Mouse (Mus musculus) heart, embryonic 14.5 days (tissue): Measurements from ENCODE around the gene Mcu. TPM values are rescaled to one million over a fixed set of nuclear protein-coding genes. Genes with fewer than 3 reads are reported as not detected.

Experiments
- ATAC-seq: fragments of 200-750 bp; cut with Nextera tagmentation; 2 replicates; pipeline ENCODE4 v1.8.0; 2017; ENCODE audit warnings: low read depth, moderate TSS enrichment; ENCODE audit not compliant: insufficient number of reproducible peaks, insufficient read depth, low FRiP score
- H3K27ac ChIP-seq, 2 experiments: fragments of 200-500 bp in 1 of 2; fragments of 300-500 bp in 1 of 2; sonication (generic) in 1 of 2; replicated peaks in 1 of 2; 2 replicates each; pipeline ENCODE4 v1.5.1; 2012 to 2014; ENCODE audit warnings: low read depth in 2 of 2, low read length in 2 of 2, control low read depth in 1 of 2, mild to moderate bottlenecking in 1 of 2, mixed read lengths in 1 of 2; ENCODE audit not compliant: control insufficient read depth in 1 of 2, insufficient read depth in 1 of 2
- H3K27me3 ChIP-seq: fragments of 300-500 bp; sonication (generic); 2 replicates; pipeline ENCODE4 v1.6.1; 2014; ENCODE audit warnings: mild to moderate bottlenecking, low read length, control low read depth; ENCODE audit not compliant: control insufficient read depth, insufficient read depth
- H3K36me3 ChIP-seq: fragments of 300-500 bp; sonication (generic); 2 replicates; pipeline ENCODE4 v1.6.1; 2014; ENCODE audit warnings: mild to moderate bottlenecking, control low read depth, low read length, mixed read lengths; ENCODE audit not compliant: control insufficient read depth, insufficient read depth
- H3K4me1 ChIP-seq, 2 experiments: fragments of 200-500 bp in 1 of 2; fragments of 300-500 bp in 1 of 2; sonication (generic) in 1 of 2; 2 replicates each; pipeline ENCODE4 v1.6.1; 2012 to 2014; ENCODE audit warnings: low read length in 2 of 2, control low read depth in 1 of 2, mixed read lengths in 1 of 2; ENCODE audit not compliant: control insufficient read depth in 2 of 2, insufficient read depth in 2 of 2
- H3K4me2 ChIP-seq: fragments of 300-500 bp; sonication (generic); 2 replicates; pipeline ENCODE4 v1.6.1; 2014; ENCODE audit warnings: mild to moderate bottlenecking, low read length
- H3K4me3 ChIP-seq, 2 experiments: fragments of 200-500 bp in 1 of 2; fragments of 300-500 bp in 1 of 2; sonication (generic) in 1 of 2; 2 replicates each; pipeline ENCODE4 v1.5.1; 2012 to 2014; ENCODE audit warnings: low read length in 2 of 2, mild to moderate bottlenecking in 2 of 2, control low read depth in 1 of 2, low read depth in 1 of 2, moderate library complexity in 1 of 2; ENCODE audit not compliant: control insufficient read depth in 1 of 2, insufficient read depth in 1 of 2
- H3K9ac ChIP-seq: fragments of 300-500 bp; sonication (generic); 2 replicates; pipeline ENCODE4 v1.6.1; 2014; ENCODE audit warnings: mild to moderate bottlenecking, low read length
- H3K9me3 ChIP-seq: fragments of 300-500 bp; sonication (generic); 2 replicates; pipeline ENCODE4 v1.6.1; 2016; ENCODE audit warnings: low read length, control low read depth; ENCODE audit not compliant: control insufficient read depth
- WGBS: fragments of 180-500 bp; shearing (Covaris S2); extraction: QIAGEN DNeasy Blood & Tissue Kit; methylation state at CpG from one replicate; pipeline ENCODE4 v1.1.7; 2014; 5-methylcytosine and 5-hydroxymethylcytosine counted together
- polyA plus RNA-seq: library from polyadenylated mRNA; unstranded; fragments of >200 nt; fragmentation: Nextera tagmentation; extraction: Ambion mirVana; gene quantifications from 2 replicates; pipeline ENCODE4 v1.2.1, GENCODE M21; 2014

Mcu gene
- polyA plus RNA-seq, 1 experiment from 2014 or later: 28.8 TPM

DNA sequence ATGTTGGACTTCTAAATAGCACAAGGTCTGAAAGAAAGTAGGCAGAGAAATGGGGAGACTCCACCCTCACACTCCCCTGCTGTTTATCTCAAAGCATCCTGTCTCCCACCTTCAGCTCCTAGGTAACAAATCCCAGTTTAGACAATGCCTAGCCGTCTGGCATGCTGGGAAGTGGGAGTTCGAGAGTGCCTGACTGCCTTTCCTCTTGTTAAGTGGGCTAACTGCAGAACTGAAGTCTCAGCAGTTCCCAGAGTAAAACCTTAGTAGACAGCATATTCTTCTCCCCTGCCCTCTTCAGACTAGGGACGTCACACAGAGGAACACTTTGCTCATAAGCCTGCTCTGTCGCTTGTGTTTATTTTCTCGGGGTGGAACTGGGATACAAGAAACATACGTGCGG, 69.1 kb downstream of the Mcu start:
- no peak overlapping the region for H3K4me2 ChIP-seq
- no peak overlapping the region for H3K4me3 ChIP-seq
- ATAC-seq: no peak
- H3K27me3 ChIP-seq: no peaks in the 10 kb centered on the region
- H3K27ac ChIP-seq: no peak overlapping the region
- WGBS: 61% methylated on average over 7 of the region's 7 CpGs
- no peaks in the 10 kb centered on the region for H3K36me3 ChIP-seq
- peaks cover 11% of the 10 kb centered on the region for H3K9me3 ChIP-seq
- H3K4me1 ChIP-seq: peaks cover 0 to 4% of the 10 kb centered on the region in 2 experiments; a peak in 1 of 4 replicates
- H3K9ac ChIP-seq: no peak overlapping the region

GRCm38 (mm10) chr10:59545169-59545568, 71.3 kb downstream of the Mcu start:
- Histone ChIP-seq H3K27me3 (no peaks in the 10 kb centered on the region), H3K4me3 (no peak overlapping the region), H3K27ac (no peak overlapping the region), H3K36me3 (no peaks in the 10 kb centered on the region), H3K4me2 (no peak overlapping the region), H3K9me3 (peaks cover 11% of the 10 kb centered on the region), H3K4me1 (peaks cover under 1 to 4% of the 10 kb centered on the region in 2 experiments; a peak in 2 of 4 replicates), H3K9ac (no peak overlapping the region)
- ATAC-seq: no peak
- 91% methylated on average over 7 of the region's 7 CpGs for WGBS

DNA sequence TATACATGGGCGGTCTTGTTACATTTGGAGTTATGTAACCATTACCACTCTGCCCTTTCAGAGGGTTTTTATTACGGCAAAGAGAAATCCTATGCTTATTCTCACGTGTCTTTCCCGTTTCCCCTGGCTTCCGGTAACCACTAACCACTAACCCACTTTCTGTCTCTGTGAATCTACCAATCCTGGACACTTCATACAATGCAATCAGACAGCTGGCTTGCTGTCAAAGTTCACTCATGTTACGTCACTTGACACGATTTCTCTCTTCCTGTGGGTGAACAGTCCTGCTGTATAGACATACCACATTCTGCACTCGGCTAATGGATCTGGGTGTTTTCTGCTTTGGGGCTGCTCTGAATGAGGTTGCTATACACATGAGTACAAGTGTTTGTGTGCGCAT, 73.1 kb downstream of the Mcu start:
- ATAC-seq: no peak
- peaks cover 11 to 17% of the 10 kb centered on the region in 2 experiments; a peak in 3 of 4 replicates for H3K4me1 ChIP-seq
- H3K9me3 ChIP-seq: peaks cover 11% of the 10 kb centered on the region
- no peak overlapping the region for H3K9ac ChIP-seq
- H3K4me2 ChIP-seq: no peak overlapping the region
- 87% methylated on average over 9 of the region's 9 CpGs for WGBS
- no peak overlapping the region for H3K4me3 ChIP-seq
- H3K27ac ChIP-seq: no peak overlapping the region
- no peaks in the 10 kb centered on the region for H3K27me3 ChIP-seq
- H3K36me3 ChIP-seq: no peaks in the 10 kb centered on the region

DNA sequence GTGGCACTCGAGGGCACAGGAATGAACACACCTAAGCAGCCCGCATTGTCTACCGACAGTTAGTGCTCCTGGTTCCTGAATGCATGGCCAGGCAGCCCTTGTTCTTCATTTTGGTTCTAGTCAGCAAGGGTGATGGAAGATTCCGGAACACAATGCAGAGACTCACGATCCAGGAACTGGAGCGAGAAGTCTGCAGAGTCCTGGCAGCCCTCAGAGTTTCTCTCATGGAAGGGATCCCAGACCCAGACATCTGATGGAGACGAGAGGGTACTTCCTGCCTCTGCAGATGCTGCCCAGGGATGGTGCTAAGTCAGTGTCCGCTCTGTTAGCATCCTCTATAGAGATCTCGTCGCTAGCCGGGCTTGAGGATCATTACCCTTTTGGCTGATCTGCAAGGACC, 75.0 kb downstream of the Mcu start:
- no peaks in the 10 kb centered on the region for H3K36me3 ChIP-seq
- no peak overlapping the region for H3K4me3 ChIP-seq
- no peak for ATAC-seq
- no peak overlapping the region for H3K4me2 ChIP-seq
- peaks cover 11 to 17% of the 10 kb centered on the region in 2 experiments; a peak in 3 of 4 replicates for H3K4me1 ChIP-seq
- H3K27ac ChIP-seq: no peak overlapping the region
- H3K27me3 ChIP-seq: no peaks in the 10 kb centered on the region
- peaks cover 4% of the 10 kb centered on the region; the same call in 1 of the 2 replicates for H3K9me3 ChIP-seq
- H3K9ac ChIP-seq: no peak overlapping the region
- WGBS: 87% methylated on average over 11 of the region's 11 CpGs

- Histone ChIP-seq H3K9me3 (no peaks in the 10 kb centered on the region), H3K4me3 (no peak overlapping the region), H3K27me3 (no peaks in the 10 kb centered on the region), H3K9ac (no peak overlapping the region), H3K27ac (no peak overlapping the region), H3K36me3 (no peaks in the 10 kb centered on the region), H3K4me2 (no peak overlapping the region), H3K4me1 (peaks cover 11 to 17% of the 10 kb centered on the region in 2 experiments; a peak in 3 of 4 replicates)
- ATAC-seq: no peak
- 90% methylated on average over 3 of the region's 3 CpGs for WGBS
Measured at GRCm38 (mm10) chr10:59540596-59540995, 75.9 kb downstream of the Mcu start.

DNA sequence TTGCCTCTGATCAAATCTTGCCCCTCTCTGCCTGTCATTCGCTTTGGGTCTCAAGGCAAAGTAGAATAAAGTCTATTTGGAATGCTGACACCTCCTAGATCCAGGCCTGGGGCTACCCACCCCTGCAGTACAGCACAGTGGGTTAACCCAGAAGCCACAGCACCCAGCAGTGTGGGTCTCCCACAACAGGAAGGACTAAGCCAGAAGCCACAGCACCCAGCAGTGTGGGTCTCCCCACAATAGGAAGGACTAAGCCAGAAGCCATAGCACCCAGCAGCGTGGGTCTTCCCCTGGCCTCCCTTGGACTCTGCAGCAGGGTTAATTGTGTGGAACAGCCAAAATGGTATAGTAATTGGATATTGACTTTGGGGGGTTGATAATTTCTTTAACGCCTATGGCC, 76.4 kb downstream of the Mcu start:
- peak overlapping the region; percentile 81 for H3K4me2 ChIP-seq
- H3K9me3 ChIP-seq: no peaks in the 10 kb centered on the region
- H3K36me3 ChIP-seq: no peaks in the 10 kb centered on the region
- peak overlapping the region; percentile 59; the same call in 1 of the 2 replicates for H3K9ac ChIP-seq
- no peak overlapping the region for H3K4me3 ChIP-seq
- peak overlapping the region; percentile 31 to 53; a peak in 2 of 4 replicates for H3K27ac ChIP-seq
- H3K4me1 ChIP-seq: peaks cover 11 to 17% of the 10 kb centered on the region in 2 experiments; a peak in 3 of 4 replicates
- 86% methylated on average over 3 of the region's 3 CpGs for WGBS
- H3K27me3 ChIP-seq: no peaks in the 10 kb centered on the region
- no peak for ATAC-seq

GRCm38 (mm10) chr10:59539533-59539875, 77.0 kb downstream of the Mcu start:
- Histone ChIP-seq H3K27ac (peak overlapping the region; percentile 36 to 53; a peak in 3 of 4 replicates), H3K4me3 (peak overlapping the region; percentile 41 to 47), H3K4me1 (peaks cover 11 to 17% of the 10 kb centered on the region in 2 experiments; a peak in 3 of 4 replicates), H3K36me3 (no peaks in the 10 kb centered on the region), H3K27me3 (no peaks in the 10 kb centered on the region), H3K9ac (peak overlapping the region; percentile 59), H3K9me3 (no peaks in the 10 kb centered on the region), H3K4me2 (peak overlapping the region; percentile 81)
- WGBS: under 1% methylated on average over 12 of the region's 12 CpGs
- ATAC-seq: peak; percentile 58; the same call in 1 of the 2 replicates
